Mouse (Mus musculus) kidney, adult 11 months (tissue): Measurements from ENCODE around the gene Zfp286.
"Not testable (repeated sequence)": the region's sequence is repeated elsewhere in the genome, so short reads cannot be mapped to it uniquely, and the experiment has no call there.

Source experiments
- DNase-seq: peaks from one replicate; pipeline ENCODE4 v3.0.0; 2022

Gene Zfp286

DNA sequence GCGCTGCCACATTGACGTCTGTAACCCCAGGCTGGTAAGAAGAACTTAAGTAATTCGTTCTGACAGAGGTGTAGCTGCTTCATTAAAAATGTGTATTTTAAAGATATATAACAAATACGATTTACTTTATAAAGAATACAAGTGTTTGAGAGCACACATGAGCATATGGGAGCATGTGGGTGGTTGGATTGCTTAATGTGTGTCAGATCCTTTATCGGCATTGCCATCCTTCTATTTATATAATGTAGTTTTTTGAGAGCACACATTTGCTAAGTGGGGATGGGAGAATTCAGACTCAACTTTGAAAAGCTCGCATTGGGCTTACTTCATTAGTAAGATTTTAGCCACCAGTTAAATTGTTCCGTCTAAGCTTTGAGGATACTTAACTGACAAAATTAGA, 12.8 kb downstream of the Zfp286 start:
- DNase-seq: no peak

DNA sequence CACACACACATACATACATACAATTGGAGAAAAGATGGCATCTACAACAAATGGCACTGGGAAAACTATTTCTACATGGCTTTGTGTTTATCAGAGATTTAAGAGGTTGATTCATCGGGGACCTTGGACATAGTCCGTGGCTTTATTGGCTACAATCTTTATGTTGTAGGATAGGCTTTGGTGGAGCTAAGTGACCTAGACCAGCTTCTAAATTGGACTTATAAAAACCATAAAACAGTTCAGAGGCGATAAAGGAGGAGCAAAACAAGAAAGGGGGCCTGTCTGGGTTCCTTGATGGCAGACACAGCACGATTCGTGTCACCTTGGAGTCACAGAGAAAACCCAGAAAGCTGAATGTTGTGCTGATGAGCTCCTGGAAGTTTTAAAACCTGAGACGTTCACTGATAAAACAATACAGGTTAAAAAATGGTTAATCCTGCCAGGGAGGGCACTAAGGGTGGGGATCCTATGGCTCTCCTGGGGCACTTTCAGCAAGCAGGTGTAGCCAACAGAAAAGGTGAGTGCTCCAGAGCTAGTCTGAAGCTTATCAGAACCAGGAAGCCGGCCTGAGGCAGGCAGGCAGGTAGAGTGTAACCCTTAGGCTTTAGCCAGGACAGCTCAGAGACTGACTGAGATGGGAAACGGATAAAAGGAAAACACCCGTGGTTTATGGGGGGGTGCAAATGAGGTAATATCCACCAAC, 28.4 kb downstream of the Zfp286 start:
- no peak for DNase-seq

DNA sequence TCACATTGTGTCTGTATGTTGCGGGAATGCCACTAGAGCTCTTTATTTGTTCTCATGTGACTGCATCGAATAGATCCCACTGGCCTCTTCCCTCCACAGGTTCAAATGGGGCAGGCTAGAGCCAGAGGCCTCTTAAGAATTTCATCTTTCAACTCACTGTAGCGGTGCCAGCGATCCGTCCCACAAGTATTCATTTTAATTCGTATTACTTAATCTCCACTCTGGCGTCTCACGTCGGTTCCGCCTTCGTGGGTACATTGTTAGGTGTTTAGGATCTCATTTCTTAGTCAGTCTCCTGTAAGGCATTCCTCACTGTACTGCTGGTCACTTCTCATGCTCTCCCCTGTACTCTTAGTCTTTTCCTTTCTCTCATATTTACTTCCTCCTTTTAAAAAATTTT, 30.8 kb downstream of the Zfp286 start:
- DNase-seq: no peak

DNA sequence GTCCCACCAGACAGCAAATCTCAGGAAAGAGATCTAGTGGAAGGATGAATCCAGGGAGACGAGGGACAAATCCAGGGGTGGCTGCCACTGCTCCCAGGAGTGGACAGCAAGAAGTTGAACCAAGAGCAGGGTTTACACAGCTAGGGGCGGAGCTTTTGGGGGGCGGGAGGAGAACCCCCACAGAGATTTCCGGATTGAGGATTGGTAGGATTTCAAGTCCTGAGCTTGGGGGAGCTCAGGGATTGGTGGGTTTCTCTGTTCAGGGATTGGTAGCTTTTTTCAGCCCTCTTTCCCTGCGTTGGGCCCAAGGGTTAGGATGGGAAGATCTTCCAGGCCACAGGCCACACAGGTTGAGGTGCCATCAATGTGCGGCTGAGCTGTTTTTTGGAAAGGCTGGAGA, 31.4 kb downstream of the Zfp286 start:
- DNase-seq: no peak

DNA sequence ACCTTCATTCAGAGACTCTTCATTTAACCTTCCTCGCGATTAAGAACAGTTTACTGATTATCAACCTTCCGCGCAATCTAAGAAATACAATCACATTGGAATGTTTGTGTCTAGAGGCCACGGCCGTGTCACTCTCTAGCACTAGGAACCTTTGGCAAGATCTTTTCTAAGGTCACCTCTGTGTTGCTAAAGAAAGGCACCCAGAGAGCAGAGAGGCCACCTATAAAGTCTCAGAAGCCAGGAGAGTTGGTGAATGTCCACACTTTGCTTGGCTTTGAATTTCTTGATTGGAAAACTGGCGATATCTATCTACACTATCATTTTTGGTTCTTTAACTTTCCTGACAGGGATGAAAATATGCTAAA, 32.1 kb downstream of the Zfp286 start:
- no peak for DNase-seq

DNA sequence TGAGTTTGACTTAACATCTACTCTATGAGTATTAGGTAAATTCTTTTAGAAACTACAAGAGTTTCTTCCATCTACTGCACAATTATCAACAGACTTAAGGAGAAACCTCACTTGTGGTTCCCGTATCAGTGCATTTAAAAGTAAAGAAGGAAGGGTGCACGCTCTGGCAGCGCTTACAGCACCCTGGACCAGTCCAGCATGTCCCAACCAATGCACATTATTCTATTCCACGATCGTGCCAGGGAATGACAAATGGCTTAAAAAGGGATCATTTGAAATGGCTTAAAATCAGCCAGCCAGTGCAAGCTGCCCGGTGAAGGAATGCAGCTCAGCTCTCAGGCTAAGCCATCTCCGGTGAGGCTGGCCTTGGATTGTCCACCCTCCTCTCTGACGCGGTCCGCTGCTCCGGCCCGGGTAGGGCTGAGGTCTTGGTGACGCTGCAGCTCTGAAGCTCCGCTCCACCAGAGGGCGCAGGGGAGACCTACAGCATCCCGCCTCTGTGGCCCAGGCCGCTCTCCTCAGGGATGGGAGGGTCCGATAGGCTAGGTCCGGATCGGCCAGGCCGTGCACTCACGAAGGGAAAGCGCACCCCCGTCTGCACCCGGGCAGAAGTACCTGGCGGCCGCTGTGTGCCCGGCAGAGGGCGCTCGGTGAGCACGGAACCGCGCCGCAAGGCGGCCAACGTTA, 32.7 kb downstream of the Zfp286 start:
- peak; percentile 98 for DNase-seq

DNA sequence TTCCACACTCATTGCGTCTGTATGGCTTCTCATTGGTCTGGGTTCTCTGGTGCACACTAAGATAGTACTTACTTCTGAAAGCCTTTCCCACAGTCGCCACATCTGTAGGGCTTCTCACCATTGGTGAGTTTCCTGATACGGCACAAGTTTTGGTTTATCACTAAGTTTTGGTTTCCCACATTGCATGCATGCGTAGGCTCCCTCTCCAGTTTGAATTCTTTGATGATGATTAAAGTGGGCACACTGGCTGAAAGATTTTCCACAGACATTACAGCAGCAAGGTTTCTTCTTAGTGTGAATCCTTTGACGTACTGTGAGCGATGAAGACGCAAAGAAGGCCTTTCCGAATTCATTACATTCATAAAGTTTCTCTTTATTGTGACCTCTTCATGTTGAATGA, 36.5 kb downstream of the Zfp286 start, which contains the start of gene Gm10428:
Gene Gm10428 (plus strand): TSS at position 321 of the 400 bp plus-strand sequence.
- no peak for DNase-seq

DNA sequence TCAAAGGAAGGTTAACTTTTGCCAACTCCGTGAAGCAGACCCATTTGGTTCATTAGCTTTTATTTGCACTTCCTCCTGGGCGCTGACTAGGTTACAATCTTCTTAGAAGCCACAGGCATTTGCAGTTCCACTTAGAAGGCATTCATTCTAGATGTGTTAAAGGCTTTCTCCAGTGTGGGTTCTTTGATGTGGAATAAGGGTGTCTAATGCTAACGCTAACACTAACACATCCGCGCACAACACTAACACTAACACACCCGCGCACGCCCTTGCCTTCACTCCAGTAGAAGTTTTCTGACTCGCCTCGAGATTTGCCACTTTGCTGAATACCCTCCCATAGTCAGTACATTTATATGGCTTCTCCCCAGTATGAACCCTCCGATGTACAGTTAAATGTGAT, 37.1 kb downstream of the Zfp286 start:
- DNase-seq: no peak

DNA sequence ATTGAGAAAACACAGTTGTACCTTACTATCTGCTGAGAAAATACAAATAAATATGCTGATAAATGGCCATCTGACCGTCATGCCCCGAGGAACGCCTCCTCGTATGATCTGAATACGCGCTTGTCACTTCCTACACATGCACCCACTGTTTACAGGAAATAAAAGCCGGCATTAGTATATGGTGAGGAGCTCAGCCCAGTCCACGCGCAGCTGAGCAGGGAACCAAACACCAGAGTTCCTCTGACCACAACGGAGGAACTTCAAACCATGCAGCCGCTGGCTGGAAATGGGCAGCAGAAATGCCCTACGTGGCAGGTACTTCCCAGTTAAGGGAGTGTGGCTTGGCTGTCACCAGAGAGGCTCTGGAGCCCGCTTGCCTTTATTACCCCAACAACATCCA, 39.8 kb downstream of the Zfp286 start:
- DNase-seq: not testable (repeated sequence)

DNA sequence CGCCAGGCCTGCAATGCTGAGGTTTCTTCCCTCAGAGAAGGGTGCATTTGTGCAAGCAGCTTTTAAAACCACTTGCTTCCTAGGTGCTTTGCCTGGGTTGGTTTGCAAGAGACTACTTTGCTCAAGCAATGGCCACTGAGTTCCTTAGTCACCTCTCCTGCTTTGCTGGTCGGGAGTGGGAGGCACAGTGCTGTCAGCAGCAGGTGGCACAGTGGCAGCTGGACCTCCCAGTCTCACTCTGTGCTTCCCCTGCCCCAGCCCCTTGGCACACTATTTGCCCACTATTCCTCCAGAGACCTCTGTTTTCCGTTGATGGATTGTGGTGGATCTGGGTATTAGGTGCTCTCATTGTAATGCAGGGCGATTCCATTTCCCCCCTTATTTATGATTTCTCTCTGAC, 41.2 kb downstream of the Zfp286 start:
- no peak for DNase-seq

DNA sequence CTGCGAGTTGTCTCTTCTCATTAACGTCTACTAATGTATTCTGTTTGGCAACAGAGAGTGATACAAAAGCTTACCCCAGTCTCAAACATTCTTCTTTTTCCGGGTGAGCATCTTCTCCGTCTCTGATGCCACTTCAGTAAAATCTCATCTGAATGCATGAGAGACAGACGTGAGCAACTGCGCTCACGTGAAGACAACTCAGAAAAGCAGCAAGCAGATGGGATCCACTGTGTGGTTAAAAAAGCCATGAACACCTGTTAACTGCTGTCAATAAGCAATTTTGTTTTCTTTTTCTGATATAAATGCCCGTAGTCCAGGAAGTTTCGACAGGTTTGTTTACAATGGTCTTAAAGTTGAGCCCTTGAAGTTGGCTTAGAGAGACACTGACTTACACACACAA, 42.0 kb downstream of the Zfp286 start:
- no peak for DNase-seq

DNA sequence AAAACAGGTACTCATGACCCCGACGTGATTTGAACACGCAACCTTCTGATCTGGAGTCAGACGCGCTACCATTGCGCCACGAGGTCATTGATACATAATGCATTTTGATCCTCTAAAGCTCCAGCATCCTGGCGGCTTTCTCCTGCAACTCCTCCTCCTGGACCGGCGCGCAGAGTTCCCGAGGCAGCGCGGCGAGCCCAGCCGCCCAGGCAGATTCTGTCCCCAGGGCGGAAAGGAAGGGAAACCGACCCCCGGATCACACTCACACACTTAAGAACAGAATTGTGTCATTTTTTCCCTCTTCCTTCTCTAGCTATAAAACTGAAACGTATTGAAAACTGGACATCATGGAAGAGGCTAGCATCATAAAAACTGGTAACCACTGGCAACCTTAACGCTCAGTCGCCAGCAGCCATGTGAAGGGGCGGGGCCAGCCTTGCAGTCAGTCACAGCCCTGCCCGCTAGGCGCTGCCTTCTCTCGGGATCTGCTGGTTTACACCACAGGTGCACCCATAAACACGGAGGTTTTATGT, 43.2 kb downstream of the Zfp286 start:
- peak; percentile 59 for DNase-seq

DNA sequence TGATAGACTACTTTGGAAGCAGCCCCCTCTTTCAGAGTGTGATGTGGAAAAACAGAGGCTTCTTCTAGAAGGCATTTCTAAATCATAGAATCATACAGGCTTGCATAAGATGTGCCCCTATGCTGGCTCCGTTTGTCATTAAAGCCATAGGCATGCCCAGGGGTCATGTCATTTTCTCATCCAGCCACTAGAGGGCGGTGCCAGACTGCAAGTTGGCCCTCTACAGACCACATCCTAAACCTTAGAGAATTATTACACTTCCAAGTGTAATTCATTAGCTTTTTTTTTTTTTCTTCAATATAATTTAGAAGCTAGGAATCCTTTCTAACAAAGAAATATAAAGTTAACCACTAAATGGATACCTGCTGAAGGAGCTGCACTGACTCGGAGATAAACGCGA, 45.2 kb downstream of the Zfp286 start:
- peak; percentile 55 for DNase-seq

DNA sequence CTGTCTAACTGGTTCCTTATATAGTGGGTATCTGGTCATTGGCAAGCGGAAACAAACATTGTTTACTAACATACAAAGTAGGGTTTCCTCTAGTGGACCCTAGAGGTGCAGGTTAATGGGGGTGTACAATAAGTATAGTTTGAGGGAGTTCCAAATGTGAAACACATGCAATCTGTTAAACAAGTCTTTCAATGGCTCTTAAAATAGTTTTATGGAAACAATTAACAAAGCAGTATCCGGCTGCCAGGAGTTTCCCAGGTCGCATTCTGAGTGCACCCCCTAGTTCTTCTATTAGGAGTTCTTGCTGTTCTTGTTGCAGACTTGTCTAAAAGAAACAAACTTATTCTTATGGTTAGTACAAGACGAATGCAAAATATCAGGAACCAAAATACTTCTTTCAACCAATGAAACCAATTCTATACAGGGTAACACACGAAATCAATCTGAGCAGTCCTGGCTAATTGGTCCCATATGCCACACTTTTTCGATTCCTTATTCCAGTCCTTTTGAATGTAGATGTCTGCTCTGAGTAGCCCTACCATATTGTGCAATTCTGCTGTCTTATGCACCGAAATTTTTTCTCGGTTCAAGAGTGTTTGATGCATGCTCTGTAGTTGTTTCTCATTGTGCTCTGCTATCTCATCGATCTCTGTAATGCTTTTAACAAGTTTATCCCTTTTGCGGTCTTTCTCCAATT, 46.9 kb downstream of the Zfp286 start:
- no peak for DNase-seq

DNA sequence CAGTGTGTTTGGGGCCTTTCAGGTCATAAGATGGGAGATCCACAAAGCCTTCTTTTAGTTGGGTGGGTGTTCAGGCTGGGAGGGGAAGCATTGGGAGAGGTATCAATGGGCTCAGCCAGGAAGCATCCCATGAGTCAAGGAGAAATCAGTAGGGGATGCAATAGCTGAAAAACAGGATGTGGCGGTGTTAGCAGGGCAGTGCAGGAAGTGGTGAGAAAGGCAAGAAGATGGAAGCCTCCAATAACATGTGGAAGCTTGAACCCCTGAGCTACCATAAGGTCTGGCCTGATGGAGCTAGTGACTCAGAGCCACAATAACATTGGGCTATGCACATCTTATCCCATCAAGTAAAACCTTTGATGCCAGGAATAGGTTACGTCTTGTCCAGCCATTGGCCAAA, 48.1 kb downstream of the Zfp286 start:
- no peak for DNase-seq

DNA sequence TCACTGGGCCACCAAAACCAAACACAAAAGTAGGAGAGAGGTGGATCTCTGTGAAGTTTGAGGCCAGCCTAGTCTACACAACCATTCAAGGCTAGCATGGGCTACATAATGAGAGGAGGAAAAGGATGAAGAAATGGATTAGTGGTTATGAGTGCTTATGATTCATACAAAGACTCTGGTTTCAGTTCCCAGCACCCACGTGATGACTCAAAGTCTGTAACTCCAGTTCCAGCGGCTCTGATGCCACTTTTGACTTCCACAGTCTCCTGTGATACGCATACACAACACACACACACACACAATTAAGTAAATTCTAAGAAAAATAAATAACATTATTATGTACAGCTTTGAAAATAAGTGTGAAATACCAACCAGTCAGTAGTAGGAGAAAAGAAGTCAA, 56.6 kb downstream of the Zfp286 start:
- DNase-seq: no peak

DNA sequence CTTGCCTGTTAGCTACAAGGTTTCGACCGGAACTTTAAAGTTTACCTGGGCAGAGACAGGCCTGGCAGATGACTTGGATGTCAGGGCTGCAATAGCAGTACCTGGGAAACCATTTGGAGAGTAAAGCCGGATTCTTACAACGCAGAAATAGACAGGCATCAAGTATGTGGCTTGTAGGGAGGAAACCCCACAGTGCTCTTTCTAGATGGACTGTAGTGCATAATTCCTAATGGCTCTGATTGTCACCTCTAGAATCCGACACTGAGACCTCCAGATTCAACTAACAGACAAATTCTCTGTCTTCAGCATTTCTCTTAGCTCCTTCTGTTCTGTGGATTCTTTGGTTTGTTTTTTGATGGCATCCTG, 57.3 kb downstream of the Zfp286 start:
- no peak for DNase-seq

DNA sequence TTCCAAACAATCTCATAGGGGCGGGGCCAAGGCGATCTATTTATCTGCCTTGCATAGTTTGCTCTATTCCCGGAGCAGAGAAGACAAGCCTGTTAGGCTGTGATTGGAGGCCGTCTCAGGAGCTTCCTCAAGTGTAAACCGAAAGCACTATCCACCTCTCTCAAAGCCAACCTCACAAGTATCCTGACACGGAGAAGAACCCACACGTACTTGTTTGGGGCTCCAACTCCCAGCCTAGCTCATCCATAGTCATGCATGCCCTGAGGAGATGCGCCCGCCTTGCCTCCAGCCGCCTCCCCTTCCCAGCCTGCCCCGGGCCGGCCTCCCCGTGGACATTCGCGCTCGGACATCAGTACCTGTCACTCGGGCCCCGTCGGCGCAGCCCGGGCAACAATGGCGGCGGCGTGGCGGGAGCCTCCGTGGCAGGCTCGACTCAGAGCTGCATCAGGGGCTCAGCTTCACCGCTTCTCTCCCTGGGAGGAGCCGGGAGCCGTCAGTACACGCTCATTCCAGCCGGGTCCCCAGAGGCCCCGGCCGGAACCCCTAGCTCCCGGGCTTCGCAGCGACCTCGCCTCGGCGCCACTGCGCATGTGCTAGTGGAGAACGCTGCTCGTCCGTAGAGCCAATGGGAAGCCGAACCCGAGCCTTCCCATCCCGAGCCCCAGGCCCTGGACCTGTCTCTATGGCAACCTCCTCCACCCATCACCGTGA, 57.8 kb downstream of the Zfp286 start, which contains the start of gene Zfp287:
Gene Zfp287 (minus strand): TSS at position 595 of the 711 bp plus-strand sequence.
- peak; percentile 80 for DNase-seq

DNA sequence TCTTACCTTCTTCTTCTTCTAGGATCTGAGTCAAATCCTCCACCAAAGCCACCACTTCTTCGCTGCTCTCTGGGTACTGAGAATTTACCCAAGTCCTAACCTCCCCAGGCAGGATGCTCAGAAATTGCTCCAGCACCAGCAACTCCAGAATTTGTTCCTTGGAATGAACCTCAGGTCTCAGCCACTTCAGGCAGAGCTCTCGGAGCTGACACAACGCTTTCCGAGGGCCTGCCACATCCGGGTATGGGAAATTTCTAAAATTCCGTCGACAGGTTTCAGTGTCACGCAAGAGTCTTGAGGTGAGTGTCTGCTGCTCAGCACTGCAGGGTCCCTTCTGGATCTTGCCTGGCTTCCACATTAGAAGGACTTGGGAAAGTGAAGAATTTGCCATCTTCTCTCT, 61.0 kb downstream of the Zfp286 start:
- no peak for DNase-seq

DNA sequence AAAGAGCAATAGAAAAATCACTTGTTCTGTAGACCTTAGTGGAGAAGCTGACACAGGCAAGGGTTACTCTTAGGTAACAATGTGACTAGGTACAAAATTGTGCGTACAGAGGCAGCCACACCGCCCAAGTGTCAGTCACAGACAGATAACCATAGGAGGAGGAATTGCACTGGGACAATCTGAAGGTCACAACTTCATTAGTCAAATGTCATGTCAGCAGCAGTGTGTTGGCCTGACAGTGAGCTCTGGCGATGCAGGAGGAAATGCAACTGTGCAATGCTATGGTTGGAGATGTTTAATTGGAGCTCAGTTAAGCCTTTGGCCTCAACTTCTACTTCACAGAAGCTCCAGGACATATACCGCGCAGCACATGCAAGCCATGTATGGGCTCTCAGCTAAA, 78.6 kb downstream of the Zfp286 start:
- DNase-seq: no peak

DNA sequence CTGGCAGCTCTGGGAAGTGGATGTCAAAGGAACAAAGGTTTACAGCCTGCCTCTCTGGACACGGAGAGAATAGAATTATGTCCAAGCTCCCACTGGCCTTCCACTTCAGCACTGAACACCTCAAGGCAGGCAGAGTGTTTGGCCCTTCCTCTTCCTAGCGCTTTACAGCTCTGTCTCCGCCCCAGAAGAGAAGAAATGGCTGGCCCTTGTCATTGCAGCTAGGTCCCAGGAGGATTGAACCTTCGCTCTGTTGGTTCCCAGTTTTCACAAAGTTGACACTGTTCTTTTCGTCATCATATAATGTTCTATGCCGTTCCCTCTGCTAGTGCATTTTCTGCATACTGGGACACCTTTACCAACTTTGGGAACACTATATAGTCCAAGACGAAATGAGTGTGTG, 81.0 kb downstream of the Zfp286 start:
- no peak for DNase-seq

DNA sequence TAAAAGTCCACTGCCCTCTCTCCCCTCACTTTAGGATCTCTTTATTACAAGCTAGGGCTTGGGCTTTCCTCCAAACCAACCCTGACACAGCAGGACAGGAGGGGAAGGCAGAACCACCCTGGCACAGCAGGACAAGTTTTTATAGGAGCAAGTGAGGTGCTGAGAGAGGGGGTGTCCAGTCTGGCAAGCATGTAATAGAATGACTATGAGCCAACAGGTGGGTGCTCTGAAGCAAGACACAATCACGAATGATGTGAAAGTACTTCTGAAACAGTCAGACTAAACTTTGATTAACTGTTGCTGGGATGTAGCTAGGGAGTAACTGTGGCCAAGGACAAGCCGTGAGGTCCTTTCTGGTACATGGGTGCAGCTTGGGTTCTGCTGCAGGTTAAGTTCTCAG, 83.1 kb downstream of the Zfp286 start:
- DNase-seq: no peak
